Mouse (Mus musculus) lung, postnatal 25 days (tissue): ENCODE data around the gene Tmed10.

Experiments used
- DNase-seq: peaks from one replicate; pipeline ENCODE4 v3.0.0; 2022; ENCODE audit warnings: low spot score

Gene Tmed10

GRCm38 (mm10) chr12:85378271-85378670 is 3.6 kb upstream of the Tmed10 start:
- no peak for DNase-seq

DNA sequence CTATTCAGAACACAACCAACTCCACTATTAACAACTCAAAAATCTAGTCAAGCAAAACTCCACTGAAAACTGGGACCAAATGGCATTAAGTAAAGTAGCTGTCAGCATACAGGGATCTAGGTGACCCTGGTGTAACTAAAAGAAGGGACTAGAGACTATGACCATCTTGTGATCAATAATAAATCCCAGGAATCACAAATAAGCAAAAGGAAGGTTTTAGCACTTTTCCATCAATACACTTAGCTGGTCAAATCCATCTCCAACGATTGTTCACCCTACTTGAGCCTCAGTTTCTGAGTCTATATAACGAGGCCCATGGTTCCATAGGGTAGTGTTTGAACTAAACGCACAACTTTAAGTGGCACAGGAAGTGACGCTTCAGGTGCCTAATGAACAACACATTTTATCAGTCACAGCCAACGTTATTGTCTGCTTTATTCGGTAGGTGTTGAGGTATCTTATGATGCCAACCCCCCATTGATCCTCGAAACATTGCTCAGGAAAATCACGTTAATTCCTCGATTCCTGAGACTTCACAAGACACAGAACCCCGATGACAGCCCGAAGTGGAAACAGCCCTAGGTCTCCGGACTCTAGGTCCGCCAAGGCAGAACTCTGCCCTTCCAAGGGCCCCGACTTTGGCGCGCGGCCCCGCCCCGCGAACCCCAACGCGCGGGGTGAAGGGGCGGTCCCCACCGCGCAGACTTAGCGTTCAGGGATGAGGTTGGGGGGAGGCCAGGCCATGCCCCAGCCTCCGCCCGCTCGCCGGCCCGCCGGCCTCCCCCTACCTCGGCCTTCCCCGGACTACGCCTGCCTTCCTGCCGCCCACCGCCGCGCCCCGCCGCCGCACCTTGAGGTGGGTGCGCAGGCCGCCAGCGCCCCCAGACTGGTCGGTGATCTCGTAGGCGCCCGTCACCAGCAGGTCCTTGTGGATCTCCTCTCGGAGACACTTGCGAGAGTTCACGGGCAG is 771 bp downstream of the Tmed10 start:
- peak; percentile 66 for DNase-seq

- DNase-seq, result no peak
Observed at GRCm38 (mm10) chr12:85372068-85372665, 2.5 kb downstream of the Tmed10 start.

DNA sequence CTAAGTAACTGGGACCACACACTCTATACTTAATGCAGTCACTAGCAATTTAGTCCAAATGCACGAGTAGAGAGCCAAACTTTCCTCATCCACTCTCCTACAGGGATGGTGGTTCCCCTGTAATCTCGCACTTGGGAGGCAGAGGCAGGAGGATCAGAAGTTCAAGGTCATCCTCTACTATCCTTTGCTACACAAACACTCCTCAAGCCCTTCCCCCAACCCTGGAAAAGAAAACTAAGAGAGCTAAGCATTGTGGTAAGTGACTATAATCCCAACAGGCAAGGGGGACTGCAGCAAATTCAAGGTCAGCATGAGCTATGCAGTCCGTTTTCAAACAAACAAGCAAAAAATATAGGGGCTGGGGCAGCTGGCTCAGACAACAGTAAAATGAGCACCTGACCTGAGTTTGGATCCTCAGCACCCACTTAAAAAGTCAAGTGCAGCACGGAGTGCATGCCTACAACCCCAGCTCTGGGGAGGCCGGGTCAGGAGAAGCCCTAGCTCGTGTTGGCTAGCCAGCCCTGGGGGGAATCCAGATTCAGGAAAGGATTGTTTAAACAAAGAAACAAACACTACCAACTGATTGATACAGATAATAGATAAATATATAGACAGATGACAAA is 6.1 kb downstream of the Tmed10 start:
- no peak for DNase-seq

DNA sequence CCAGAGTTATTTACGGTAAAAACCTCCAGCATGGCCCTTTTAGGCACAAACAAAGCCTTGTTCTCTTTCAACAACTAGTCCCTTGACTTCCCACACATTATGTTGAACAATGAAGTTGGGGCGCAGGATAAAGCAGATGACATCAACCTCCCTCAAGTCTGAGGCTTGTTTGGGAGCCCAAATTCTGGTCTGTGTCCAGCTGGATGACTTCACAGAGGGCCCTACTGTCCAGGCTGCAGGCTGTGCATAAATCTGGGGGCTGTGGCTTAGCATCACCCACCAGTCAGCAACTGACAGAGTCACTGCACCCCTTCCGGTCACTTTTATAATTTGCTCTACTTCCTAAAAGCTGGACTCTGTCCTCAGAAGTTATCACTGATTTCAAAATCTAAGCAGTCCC is 8.4 kb downstream of the Tmed10 start:
- DNase-seq, result no peak

GRCm38 (mm10) chr12:85362510-85362909 is 12.1 kb downstream of the Tmed10 start:
- DNase-seq, result no peak

DNA sequence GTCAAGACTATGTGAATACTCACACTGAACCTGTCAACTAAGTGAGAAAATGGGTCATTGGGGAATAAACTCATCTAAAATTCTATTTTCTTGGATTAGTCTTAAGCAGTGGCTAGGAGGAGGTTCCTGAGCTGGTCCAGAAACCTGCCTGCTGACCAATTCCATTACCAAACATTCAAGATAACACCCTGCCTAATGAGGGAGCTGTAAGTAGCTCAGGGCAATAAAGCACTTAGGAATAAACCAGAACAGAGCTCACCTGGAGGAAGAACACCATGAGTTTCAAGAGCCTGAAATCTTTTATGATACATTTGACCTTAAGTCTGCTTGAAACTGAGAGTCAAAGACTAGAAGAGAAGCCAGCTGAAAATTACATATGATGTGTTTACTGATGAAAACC is 13.1 kb downstream of the Tmed10 start:
- no peak for DNase-seq

DNA sequence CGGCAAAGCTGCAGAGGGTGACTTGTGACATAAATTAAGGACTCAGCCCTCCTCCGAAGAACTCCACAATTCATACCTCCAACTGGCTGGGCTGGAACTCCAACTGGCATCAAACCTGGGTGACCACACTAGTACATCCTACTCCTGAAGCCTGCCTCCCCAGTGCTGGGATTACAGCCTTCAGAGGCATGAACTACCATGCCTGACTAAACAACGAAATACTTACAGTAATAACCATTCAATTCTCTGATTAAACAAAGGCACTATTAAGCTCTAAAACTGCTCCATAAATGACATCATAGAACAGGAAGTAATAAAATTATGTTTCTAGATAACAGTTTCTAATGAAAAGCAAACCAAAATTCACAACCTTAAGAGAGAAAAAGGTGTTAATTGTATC is 13.5 kb downstream of the Tmed10 start:
- DNase-seq, result no peak

DNA sequence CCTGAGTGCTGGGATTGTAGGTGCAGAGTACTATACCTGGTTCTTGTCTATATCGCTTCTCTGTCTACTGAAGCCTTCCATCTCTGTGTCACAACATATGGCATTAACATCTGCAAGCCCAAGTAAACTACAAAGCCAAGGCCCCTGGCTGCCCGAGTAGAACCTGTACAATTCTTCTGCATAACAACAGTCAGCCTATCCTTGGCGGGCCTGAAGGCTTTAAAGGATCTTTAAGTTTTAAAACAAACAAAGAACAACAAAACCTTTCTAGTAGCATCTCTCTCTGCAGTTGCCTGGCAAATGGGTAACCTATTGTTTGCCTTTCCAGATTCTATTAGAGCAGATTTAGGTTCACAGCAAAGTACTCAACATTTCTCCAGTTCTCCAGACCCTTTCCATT is 20.6 kb downstream of the Tmed10 start:
- no peak for DNase-seq

DNA sequence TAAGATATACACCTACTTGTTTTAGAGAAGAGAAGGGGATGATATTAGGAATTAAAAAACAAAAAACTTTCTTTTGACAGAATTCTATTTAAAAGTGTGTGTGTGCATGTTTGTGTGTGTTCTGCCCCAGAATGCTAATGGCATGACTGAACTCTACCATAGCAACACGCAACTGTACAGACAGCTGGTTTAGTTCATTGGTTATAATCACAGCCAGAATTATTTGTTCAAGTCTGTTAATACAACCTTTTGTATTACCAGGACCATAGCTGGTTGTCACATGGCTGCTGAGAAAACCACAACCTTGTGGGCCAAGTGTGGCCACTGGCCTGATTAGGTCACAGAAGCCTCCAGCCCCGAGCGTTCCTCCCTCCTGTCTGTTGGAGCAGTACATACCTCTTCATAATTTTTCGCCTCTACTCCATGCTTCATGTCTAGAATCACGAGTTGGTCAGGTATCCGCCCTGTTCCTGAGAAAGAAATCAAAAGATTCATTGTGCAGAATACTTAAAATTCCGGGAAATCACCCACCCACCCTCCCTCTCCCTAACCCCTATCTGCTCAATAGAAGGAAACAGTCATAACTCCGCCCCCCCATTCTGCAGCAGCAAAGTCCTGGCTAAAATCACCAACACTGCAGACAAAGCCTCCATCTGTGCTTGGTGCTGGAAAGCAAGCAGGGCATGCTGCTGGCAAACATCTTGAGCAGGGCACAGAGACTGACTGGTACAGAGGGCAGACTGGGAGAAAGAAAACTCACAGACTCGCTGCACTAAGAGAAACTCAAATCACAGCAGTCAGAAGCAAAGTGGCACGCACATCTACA is 24.0 kb downstream of the Tmed10 start:
- DNase-seq, result no peak

GRCm38 (mm10) chr12:85348338-85348737 is 26.3 kb downstream of the Tmed10 start:
- DNase-seq, result peak; percentile 54

DNA sequence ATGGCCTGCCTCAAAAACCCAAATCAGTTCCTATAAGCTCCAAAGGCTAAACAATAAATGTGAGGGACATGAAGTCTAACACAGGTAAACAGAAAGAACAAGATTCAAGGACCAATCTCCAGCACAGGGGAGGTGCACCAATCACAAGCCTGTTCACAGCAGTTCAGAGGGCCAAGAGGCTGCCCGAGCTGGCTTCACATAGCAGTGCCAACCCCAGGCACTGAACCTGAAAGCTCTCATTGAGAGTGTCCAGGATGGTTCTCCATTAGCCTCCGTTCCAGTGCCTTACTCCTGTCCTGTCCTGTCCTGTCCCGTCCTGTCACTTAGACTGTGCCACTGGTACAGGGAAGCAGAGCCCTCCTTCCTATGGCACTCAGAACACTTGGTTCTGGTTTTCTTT is 27.5 kb downstream of the Tmed10 start:
- no peak for DNase-seq

DNA sequence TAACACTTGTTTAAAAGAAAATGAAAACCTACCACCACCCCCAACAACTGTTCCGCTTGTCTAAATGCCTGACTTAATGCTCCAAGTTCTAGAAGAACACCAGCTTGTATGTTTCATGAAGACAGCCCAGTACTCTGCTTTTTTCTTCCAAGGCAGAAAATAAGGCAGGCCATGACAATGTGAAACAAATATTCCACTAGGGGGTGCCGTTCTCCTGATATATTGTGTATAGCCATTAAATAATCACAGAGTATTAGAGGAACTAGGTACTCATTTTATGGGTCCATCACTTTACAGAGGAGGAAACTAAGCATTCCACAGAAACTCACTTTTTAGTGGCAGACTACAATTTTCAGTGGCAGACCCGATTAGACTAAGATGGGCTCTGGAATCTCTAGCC is 28.3 kb downstream of the Tmed10 start:
- peak; percentile 87 for DNase-seq

GRCm38 (mm10) chr12:85345559-85345958 is 29.1 kb downstream of the Tmed10 start:
- DNase-seq, result no peak

DNA sequence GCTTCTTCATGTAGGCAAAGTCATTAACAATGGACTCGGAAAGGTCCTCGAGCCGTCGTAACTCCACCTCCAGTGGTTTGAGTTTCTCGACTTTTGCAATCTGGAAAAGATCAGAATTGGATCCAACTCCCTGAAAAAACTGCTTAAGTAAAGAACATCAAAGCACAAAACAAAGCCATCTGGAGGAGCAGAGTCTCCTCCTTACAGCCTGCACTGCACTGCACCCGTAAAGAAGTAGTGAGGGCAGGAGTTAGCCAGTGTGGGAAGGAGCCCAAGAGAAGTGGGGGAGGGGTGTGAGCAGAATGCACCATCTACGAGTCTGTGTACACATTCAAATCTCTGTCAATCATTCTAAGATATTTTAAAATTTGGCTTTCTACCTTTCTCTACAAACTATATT is 30.4 kb downstream of the Tmed10 start:
- no peak for DNase-seq

- DNase-seq, result no peak
Observed at GRCm38 (mm10) chr12:85342310-85342709, 32.3 kb downstream of the Tmed10 start.

DNA sequence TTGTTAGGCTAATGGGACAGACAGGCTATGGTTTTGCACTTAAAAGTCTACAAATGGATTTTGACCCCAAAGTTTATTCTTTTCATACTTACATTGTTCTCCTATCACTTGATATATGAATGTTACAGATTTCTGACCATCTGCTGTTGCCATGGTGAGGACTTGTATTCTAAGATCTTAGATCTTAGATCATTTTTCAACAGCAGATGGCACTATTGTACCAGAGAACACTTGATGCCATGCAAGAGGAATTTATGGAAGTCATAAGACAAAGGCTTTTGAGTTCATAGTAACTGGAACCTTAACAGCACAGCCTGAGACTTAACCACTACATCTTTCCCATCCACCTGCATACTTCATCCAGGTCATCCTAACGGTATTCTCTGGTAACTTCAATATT is 33.5 kb downstream of the Tmed10 start:
- peak; percentile 81 for DNase-seq

GRCm38 (mm10) chr12:85339947-85340346 is 34.7 kb downstream of the Tmed10 start:
- DNase-seq, result peak; percentile 70

DNA sequence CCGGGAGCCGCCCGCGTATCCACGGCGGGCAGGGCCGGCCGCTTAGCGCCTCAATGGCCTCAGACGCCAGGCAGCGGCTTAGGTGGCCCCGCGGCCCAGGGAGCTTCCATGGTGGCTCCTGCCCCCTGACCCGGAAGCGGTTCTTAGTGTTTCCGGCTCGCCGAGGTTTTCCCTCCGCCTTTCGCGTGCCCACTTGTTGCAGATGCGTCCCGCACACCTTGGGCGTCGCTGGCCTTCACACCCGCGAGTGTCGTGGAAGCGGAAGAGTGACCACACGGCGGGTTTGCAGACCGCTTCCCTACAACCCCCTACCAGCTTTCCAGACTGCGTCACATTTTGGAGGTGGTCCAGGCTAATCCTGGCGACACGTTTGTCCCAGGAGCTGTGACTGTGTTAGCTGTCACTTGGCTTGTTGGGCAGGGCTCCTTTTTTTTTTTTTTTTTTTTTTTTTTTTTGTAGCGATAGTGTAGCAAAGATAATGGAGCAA is 35.4 kb downstream of the Tmed10 start, which contains the start of gene Nek9:
Gene Nek9, minus strand, starts transcription at position 120 of the 487 bp plus-strand sequence.
- DNase-seq, result peak; percentile 93

GRCm38 (mm10) chr12:85338815-85339214 is 35.8 kb downstream of the Tmed10 start:
- no peak for DNase-seq

GRCm38 (mm10) chr12:85337567-85338311 is 36.9 kb downstream of the Tmed10 start:
- no peak for DNase-seq
